Mouse (Mus musculus): ENCODE results near the gene Mep1a.

DNA sequence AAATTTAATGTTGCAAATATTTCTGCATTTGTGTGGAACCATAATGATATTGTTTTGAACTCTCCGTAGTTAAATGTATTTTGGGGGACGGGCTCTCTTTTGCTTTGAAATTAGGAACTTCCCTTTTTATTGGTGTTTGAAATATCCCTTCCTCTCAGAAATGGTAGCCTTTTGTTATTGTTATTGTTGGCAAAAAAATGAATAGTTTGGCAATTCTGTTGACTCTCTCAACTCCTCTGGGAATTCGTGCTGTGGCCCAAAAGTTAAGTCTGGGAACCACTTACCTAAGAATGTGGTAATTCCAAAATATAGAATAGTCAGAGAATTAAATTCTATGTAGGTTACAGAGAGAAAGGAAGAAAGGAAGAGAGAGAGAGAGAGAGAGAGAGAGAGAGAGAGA is 17.6 kb upstream of the Mep1a start:
- TF ChIP-seq CTCF (conservative IDR thresholded peaks at IDR 0.05; ENCODE audit: low read length) (no peak), NANOG (IDR thresholded peaks at IDR 0.05; ENCODE audit: borderline replicate concordance, low read length) (no peak)
